Mouse (Mus musculus) midbrain, embryonic 12.5 days (tissue): ENCODE measurements at regions not wholly inside any gene's neighbourhood (a gene's known extent, or its start where the extent isn't known, plus 50 kb on each side); places are given as distances from the start of the nearest gene placed in this dataset.
"Not testable (repeated sequence)": the region's sequence is repeated elsewhere in the genome, so short reads cannot be mapped to it uniquely, and the experiment has no call there.

Source experiments
- ATAC-seq: fragments of 200-750 bp; cut with Nextera tagmentation; 2 replicates; pipeline ENCODE4 v1.8.0; 2017; ENCODE audit warnings: low read depth, moderate TSS enrichment, moderate library complexity; ENCODE audit not compliant: low FRiP score
- H3K27ac ChIP-seq: fragments of 300-500 bp; sonication (generic); replicated peaks from 2 replicates; pipeline ENCODE4 v1.5.1; 2016; ENCODE audit warnings: mild to moderate bottlenecking
- H3K27me3 ChIP-seq: fragments of 300-500 bp; sonication (generic); 2 replicates; pipeline ENCODE4 v1.6.1; 2016; ENCODE audit warnings: mild to moderate bottlenecking
- H3K36me3 ChIP-seq: fragments of 300-500 bp; sonication (generic); 2 replicates; pipeline ENCODE4 v1.6.1; 2016
- H3K4me1 ChIP-seq: fragments of 300-500 bp; sonication (generic); 2 replicates; pipeline ENCODE4 v1.6.1; 2016
- H3K4me2 ChIP-seq: fragments of 300-500 bp; sonication (generic); replicated peaks from 2 replicates; pipeline ENCODE4 v1.6.1; 2016; ENCODE audit warnings: mild to moderate bottlenecking, moderate library complexity
- H3K4me3 ChIP-seq: fragments of 300-500 bp; sonication (generic); 2 replicates; pipeline ENCODE4 v1.5.1; 2016; ENCODE audit warnings: mild to moderate bottlenecking
- H3K9ac ChIP-seq: fragments of 300-500 bp; sonication (generic); replicated peaks from 2 replicates; pipeline ENCODE4 v1.6.1; 2016; ENCODE audit warnings: mild to moderate bottlenecking, moderate library complexity
- H3K9me3 ChIP-seq: fragments of 300-500 bp; sonication (generic); 2 replicates; pipeline ENCODE4 v1.6.1; 2016; ENCODE audit warnings: mild to moderate bottlenecking
- WGBS: fragments of 180-500 bp; shearing (Covaris S2); methylation state at CpG from one replicate; pipeline ENCODE4 v1.1.7; 2016; 5-methylcytosine and 5-hydroxymethylcytosine counted together

DNA sequence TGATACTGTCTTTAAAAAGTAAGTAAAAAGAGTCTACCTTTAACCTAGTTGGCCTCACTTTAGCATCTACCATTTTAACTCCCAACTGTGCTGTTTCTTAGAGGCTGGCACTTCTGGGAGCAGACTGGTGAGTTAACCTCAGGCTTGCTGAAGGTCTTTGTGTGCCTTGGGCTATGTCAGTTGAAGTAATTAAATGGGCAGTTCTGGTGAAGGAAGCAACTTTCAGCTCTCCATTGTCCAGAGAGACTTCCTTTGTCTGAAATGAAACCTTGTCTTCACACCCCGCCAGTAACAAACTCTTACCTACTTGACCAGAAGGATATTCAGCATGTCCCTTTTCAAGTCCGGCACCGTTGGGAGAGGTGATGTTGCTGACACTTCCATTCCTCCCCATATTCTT lies 55.5 kb downstream of the Zfp281 start:
- Histone ChIP-seq H3K36me3 (no peaks in the 10 kb centered on the region), H3K27ac (no peak overlapping the region), H3K4me3 (no peak overlapping the region), H3K4me2 (no peak overlapping the region), H3K4me1 (peaks cover 5% of the 10 kb centered on the region; the same call in 1 of the 2 replicates), H3K9me3 (no peaks in the 10 kb centered on the region), H3K9ac (no peak overlapping the region), H3K27me3 (no peaks in the 10 kb centered on the region)
- no peak for ATAC-seq
- WGBS: 75% methylated on average over 3 of the region's 3 CpGs

DNA sequence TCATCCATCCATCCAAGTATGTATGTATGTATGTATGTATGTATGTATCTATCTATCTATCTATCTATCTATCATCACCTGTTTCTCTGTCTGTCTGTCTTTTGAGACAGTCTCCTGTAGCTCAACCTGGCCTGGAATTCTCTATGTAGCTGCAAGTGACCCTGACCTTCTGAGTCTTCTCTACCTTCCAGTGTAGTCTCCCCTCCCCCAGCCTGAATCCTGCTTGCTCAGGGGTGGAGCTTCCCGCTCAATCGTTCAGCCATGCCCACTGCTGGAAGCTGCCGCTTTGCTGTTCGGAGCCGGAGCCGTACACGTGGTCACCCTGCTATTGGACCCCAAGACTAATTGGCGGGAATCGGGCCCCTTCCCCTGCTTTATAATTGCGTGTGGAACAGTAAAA lies 57.6 kb downstream of the Zfp281 start:
- not testable (repeated sequence) for H3K4me1 ChIP-seq, H3K27ac ChIP-seq, H3K36me3 ChIP-seq, ATAC-seq, H3K27me3 ChIP-seq, H3K4me2 ChIP-seq, H3K9me3 ChIP-seq, H3K9ac ChIP-seq, H3K4me3 ChIP-seq
- 62% methylated on average over 10 of the region's 10 CpGs for WGBS

DNA sequence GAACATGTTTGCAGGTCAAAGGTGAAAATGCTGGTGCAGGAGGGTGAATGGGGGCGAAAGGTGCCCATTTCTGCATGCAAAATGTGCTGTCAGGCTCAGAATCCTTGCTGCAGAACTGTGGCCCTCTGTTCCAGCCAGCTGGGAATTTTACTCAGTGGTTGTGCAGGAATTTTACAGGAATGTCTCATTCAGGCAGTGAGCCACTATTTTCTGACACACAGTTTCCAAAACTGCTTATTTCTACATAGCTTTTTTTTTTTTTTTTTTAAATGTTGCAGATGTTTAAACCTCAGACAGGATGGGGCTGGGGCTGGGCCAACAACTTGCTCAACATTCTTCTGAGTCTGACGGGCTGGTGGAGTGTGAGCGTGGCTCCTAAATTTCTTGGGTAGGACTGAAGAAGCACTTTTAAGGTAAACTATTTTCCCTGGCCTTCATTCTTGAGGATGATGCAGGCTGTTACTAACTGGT lies 58.4 kb downstream of the Zfp281 start:
- 79% methylated on average over 3 of the region's 3 CpGs for WGBS
- ATAC-seq: no peak
- Histone ChIP-seq H3K27me3 (no peaks in the 10 kb centered on the region), H3K4me2 (no peak overlapping the region), H3K36me3 (no peaks in the 10 kb centered on the region), H3K4me1 (peaks cover 5% of the 10 kb centered on the region; the same call in 1 of the 2 replicates), H3K4me3 (no peak overlapping the region), H3K27ac (no peak overlapping the region), H3K9ac (no peak overlapping the region), H3K9me3 (no peaks in the 10 kb centered on the region)

- no peak overlapping the region for H3K27ac ChIP-seq
- H3K4me2 ChIP-seq: no peak overlapping the region
- H3K4me1 ChIP-seq: peaks cover 5% of the 10 kb centered on the region; the same call in 1 of the 2 replicates
- 66% methylated on average over 10 of the region's 10 CpGs for WGBS
- no peaks in the 10 kb centered on the region for H3K9me3 ChIP-seq
- no peaks in the 10 kb centered on the region for H3K27me3 ChIP-seq
- no peaks in the 10 kb centered on the region for H3K36me3 ChIP-seq
- no peak overlapping the region for H3K4me3 ChIP-seq
- ATAC-seq: no peak
- H3K9ac ChIP-seq: no peak overlapping the region
Measured at GRCm38 (mm10) chr1:136683561-136684131, 58.9 kb downstream of the Zfp281 start.

DNA sequence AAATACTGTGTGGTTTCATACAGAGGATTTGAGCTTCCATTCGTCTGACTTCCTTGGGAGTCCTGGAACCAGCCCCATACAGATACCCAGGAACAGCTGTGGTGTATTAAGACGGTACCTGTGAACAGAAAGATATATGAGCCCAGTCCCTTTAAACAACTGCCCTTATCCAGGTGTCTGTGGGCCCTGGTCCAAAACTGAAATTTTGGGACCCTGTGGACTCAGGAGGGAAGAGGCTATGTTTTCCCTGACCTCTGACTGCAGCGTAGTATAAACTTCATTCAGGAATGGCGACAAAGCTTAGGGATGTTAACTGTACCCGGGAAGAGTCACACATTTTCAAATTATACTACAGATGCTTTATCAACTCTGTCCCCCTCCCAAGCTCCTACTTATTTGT lies 59.8 kb downstream of the Zfp281 start:
- H3K9me3 ChIP-seq: no peaks in the 10 kb centered on the region
- H3K36me3 ChIP-seq: no peaks in the 10 kb centered on the region
- H3K27ac ChIP-seq: no peak overlapping the region
- no peak overlapping the region for H3K4me3 ChIP-seq
- ATAC-seq: no peak
- peaks cover 5% of the 10 kb centered on the region; the same call in 1 of the 2 replicates for H3K4me1 ChIP-seq
- H3K27me3 ChIP-seq: no peaks in the 10 kb centered on the region
- WGBS: 84% methylated on average over 5 of the region's 5 CpGs
- H3K9ac ChIP-seq: no peak overlapping the region
- H3K4me2 ChIP-seq: no peak overlapping the region

DNA sequence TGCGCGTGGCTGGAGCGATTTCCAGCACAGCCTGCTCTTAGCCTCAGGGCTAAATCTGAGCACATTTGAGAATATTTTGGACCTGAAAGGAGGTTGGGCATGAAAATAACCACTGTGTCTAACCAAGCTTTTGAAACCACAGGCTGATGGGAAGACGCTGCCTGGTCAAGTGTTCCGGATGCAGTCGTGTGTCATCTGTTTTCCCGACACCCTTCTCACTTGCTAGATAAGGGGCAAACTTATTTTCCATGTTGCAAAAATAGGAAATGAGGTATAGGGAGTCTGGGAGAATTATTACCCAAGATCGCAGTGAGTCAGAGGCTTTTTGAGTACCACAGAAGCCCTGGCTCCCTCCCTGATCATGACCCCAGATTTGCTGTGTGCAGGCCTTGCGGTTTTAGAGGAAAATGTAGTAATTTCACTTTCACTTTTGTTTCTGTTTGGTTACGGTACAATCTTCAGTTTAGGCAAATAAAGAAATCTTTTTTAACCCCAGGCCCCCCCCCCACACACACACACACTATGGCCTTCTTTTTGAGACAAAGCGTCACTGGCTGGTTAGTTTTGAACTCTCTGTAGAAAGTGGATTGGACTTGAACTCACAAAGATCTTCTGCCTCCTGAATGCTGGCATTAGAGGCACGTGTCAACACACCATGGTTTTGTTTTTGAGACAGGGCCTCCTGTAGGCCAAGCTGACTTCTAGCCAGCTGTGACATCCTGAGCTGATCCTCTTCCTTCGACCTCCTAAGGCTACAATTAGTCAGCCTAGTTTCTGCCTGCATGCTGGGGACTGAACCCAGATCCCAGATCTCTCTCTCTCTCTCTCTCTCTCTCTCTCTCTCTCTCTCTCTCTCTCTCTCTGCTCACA lies 60.7 kb downstream of the Zfp281 start:
- H3K4me2 ChIP-seq: no peak overlapping the region
- no peak for ATAC-seq
- peaks cover 5% of the 10 kb centered on the region; the same call in 1 of the 2 replicates for H3K4me1 ChIP-seq
- no peaks in the 10 kb centered on the region for H3K27me3 ChIP-seq
- 73% methylated on average over 13 of the region's 13 CpGs for WGBS
- H3K36me3 ChIP-seq: no peaks in the 10 kb centered on the region
- H3K9me3 ChIP-seq: no peaks in the 10 kb centered on the region
- no peak overlapping the region for H3K9ac ChIP-seq
- H3K4me3 ChIP-seq: no peak overlapping the region
- no peak overlapping the region for H3K27ac ChIP-seq

DNA sequence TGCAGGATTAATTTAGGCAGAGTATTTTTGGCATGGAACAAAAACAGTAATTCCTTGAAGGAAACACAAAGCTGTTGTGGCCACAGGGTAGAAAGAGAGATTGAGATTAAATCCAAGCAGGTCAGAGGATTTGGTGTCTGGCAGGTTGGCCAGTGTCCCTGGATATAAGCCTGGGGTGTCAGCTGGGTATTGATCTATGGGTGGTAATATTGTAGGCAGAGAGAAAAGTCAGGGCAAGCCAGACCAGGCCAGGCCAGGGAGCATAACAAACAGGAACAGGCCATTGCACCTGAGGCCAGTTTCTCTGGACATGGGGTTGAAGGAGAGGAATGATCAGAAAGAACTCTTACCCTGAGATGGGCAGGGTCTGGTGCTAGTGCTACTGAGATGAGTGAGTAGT lies 61.8 kb downstream of the Zfp281 start:
- no peak overlapping the region for H3K4me3 ChIP-seq
- no peaks in the 10 kb centered on the region for H3K36me3 ChIP-seq
- H3K9ac ChIP-seq: no peak overlapping the region
- H3K4me1 ChIP-seq: peaks cover 5% of the 10 kb centered on the region; the same call in 1 of the 2 replicates
- no peak overlapping the region for H3K27ac ChIP-seq
- no peak for ATAC-seq
- H3K9me3 ChIP-seq: no peaks in the 10 kb centered on the region
- H3K27me3 ChIP-seq: no peaks in the 10 kb centered on the region
- no peak overlapping the region for H3K4me2 ChIP-seq

- H3K4me1 ChIP-seq: no peaks in the 10 kb centered on the region
- WGBS: 21% methylated on average over 2 of the region's 2 CpGs
- no peak overlapping the region for H3K4me3 ChIP-seq
- no peak overlapping the region for H3K27ac ChIP-seq
- H3K9ac ChIP-seq: no peak overlapping the region
- ATAC-seq: no peak
- H3K27me3 ChIP-seq: peaks cover 4% of the 10 kb centered on the region; the same call in 1 of the 2 replicates
- H3K36me3 ChIP-seq: no peaks in the 10 kb centered on the region
- no peak overlapping the region for H3K4me2 ChIP-seq
- no peaks in the 10 kb centered on the region for H3K9me3 ChIP-seq
Measured at GRCm38 (mm10) chr1:136690068-136690467, 65.4 kb downstream of the Zfp281 start.

DNA sequence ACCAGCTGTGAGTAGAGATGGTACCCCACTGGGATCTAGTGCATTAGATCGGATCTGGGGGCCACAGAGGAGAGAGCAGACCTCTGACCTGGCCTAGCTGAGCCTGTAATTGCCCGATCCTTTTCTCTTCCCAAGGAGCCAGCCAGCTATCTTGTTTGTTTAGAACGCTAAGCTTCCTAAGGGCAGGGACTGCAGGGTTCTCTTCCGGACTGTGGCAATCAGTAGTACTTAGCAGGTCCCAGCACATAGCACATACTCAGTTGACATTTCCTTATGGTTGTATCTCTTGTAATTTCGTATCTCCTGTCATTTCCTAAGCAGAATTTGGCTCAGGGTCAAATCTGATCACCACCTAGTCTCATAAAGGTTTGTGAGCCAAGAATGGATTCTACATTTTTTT lies 68.7 kb downstream of the Zfp281 start:
- H3K4me3 ChIP-seq: no peak overlapping the region
- no peaks in the 10 kb centered on the region for H3K4me1 ChIP-seq
- ATAC-seq: no peak
- no peak overlapping the region for H3K27ac ChIP-seq
- H3K4me2 ChIP-seq: no peak overlapping the region
- peaks cover 10% of the 10 kb centered on the region for H3K27me3 ChIP-seq
- no peaks in the 10 kb centered on the region for H3K9me3 ChIP-seq
- no peak overlapping the region for H3K9ac ChIP-seq
- 35% methylated on average over 5 of the region's 5 CpGs for WGBS
- H3K36me3 ChIP-seq: no peaks in the 10 kb centered on the region

GRCm38 (mm10) chr1:136694983-136695382 lies 70.3 kb downstream of the Zfp281 start:
- no peak for ATAC-seq

DNA sequence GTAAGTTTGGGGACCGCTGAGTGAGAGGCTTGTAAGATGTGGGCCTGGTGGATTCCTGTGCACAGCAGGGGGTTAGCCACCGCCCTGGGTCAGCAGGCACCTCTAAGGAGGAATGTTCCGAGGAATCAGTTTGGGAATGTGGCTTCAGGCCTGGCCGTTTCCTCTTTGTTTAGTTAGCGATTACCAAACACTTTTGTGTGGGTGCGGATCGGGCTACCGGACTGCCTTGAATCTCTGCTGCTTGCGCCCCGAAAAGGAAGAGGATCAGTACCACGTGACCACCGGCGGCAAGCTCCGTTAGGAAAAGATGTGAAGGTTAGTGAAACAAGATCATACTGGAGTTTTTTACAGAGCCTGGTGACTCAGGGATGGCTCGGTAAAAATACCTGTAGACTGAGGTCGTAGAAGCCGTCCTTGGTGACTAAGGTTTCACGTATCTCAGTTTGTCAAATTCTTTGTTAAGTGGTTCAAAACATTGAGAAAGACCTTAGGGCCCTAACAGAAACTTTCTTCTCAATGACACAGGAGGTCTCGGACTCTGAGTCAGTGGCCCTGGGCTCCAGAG lies 71.5 kb downstream of the Zfp281 start:
- 11% methylated on average over 19 of the region's 19 CpGs for WGBS
- no peak for ATAC-seq
- Histone ChIP-seq H3K4me2 (peak overlapping the region; percentile 40), H3K9me3 (no peaks in the 10 kb centered on the region), H3K27ac (no peak overlapping the region), H3K4me1 (peaks cover 3% of the 10 kb centered on the region), H3K9ac (no peak overlapping the region), H3K36me3 (no peaks in the 10 kb centered on the region), H3K27me3 (peaks cover 10% of the 10 kb centered on the region), H3K4me3 (peak overlapping the region; percentile 10; the same call in 1 of the 2 replicates)

More at GRCm38 (mm10) chr1:136694983-136695382, 70.3 kb downstream of the Zfp281 start:
- Histone ChIP-seq H3K4me1 (peaks cover 3% of the 10 kb centered on the region), H3K9ac (no peak overlapping the region), H3K4me3 (no peak overlapping the region), H3K27me3 (peaks cover 10% of the 10 kb centered on the region), H3K36me3 (no peaks in the 10 kb centered on the region), H3K9me3 (no peaks in the 10 kb centered on the region), H3K27ac (no peak overlapping the region), H3K4me2 (no peak overlapping the region)
- WGBS: 63% methylated on average over 7 of the region's 7 CpGs

DNA sequence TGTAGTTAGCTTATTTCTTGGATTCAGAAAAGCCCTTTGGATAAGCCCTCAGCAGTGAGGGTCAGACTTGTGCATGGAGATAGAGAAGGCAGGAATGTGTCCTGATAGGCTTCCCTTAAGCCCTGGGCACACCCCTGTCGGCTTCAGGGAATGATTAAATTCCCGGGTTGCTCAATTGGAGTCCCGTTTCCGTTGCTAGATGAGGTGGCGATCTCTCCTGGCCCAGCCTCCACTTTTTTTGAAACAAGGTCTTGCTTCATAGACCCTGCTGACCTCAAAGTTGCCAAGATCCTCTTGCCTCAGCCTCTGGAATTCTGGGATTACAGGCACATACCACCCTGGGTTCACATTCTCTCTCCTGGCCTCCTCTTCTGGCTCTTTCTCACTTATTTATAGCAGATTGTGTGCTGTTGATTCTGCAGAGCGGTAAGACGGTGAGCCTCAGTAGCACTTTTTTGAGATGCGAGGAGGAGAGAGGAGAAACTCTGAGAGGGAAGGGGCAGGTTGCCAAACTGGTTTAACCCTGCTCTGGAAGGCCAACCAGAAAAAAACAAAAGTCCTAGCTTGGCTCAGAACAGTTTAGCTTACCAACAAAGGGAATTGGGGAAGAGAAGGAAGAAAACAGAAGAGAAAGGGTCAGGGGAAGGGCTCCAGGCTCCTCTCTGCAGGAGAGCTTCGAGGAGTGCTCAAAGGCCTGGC lies 73.9 kb downstream of the Zfp281 start:
- H3K9ac ChIP-seq: no peak overlapping the region
- H3K4me2 ChIP-seq: no peak overlapping the region

More for the DNA sequence above, 73.9 kb downstream of the Zfp281 start:
- H3K27me3 ChIP-seq: peaks cover 10% of the 10 kb centered on the region
- peaks cover 3% of the 10 kb centered on the region for H3K4me1 ChIP-seq
- H3K27ac ChIP-seq: no peak overlapping the region
- no peak overlapping the region for H3K4me3 ChIP-seq
- 17% methylated on average over 9 of the region's 9 CpGs for WGBS
- H3K9me3 ChIP-seq: no peaks in the 10 kb centered on the region
- ATAC-seq: no peak
- H3K36me3 ChIP-seq: no peaks in the 10 kb centered on the region
